Mouse (Mus musculus): ENCODE measurements around the gene Txk.

- no peak for TF ChIP-seq CTCF (conservative IDR thresholded peaks at IDR 0.05; ENCODE audit: low read length)
- TF ChIP-seq NANOG (IDR thresholded peaks at IDR 0.05; ENCODE audit: borderline replicate concordance, low read length), result no peak; the same call in 1 of the 2 replicates
- no peak for TF ChIP-seq POU5F1 (IDR thresholded peaks at IDR 0.05; ENCODE audit: borderline replicate concordance, low read length)
These were observed 38.8 kb upstream of the Txk start for GRCm38 (mm10) chr5:72791386-72791785.

All from E14TG2a.4 (cell line).